Comparison of ENCODE assay signal across 9 mouse cellular contexts in the genomic region with DNA sequence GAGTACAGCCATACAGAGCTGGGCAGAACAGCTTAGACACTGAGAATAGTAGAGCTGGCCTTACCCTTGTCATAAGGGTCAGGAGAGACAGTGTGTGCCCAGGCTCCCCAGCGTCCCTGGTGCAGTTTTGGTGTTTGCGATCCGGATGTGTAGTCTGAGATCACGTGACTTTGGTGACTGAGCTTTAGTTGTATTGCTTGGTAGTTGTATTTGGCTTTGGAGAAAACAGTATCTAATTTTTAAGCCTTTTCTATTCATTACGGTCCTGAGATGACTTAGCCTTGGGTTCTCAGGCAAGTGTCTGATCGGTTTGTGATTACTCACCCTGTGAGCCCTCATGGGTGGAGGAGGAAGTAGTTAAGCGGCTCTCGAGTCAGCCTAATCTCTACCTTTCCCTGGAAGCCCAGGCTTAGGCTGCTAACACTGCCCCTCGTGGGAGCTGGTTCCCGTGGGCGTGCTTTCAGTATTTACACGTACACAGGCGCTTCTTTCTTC. TPM values are rescaled to one million over a fixed set of nuclear protein-coding genes. Genes with fewer than 3 reads are reported as not detected.
DNase-seq lines count a peak whose midpoint lies in the region; ATAC-seq lines count a peak whose summit lies in the region.
"Had no signal": no experiment of that assay in that cellular context is flagged by ENCODE, and none has a peak within 500 bp of the region (broad histone marks: within the 10 kb centered on the region; RNA-seq: fewer than 3 reads in every experiment).

No protein-coding gene starts in this region.

- H3K36me3 ChIP-seq in heart, embryonic 14.5 days (ENCODE audit: control insufficient read depth, insufficient read depth, low read length) = no peaks in the 10 kb centered on the region
- H3K36me3 ChIP-seq in midbrain, embryonic 10.5 days = no peaks in the 10 kb centered on the region
- H3K36me3 ChIP-seq: midbrain, embryonic 13.5 days had no signal

- peaks cover 0 to 3% of the 10 kb centered on the region in 2 experiments; a peak in 1 of 4 replicates for H3K4me1 ChIP-seq in heart, embryonic 14.5 days (ENCODE audit: control insufficient read depth in 2 of 2, insufficient read depth in 2 of 2, low read length in 2 of 2)
- peaks cover 2% of the 10 kb centered on the region; the same call in 1 of the 2 replicates for H3K4me1 ChIP-seq in midbrain, embryonic 10.5 days

- H3K27ac ChIP-seq in heart, embryonic 14.5 days (replicated peaks in 1 of 2; ENCODE audit: control insufficient read depth in 1 of 2, insufficient read depth in 1 of 2, low read depth in 2 of 2, low read length in 2 of 2) = no peak overlapping the region
- no peak overlapping the region for H3K27ac ChIP-seq in midbrain, embryonic 10.5 days (replicated peaks)
- H3K27ac ChIP-seq: midbrain, embryonic 13.5 days had no signal

- H3K27me3 ChIP-seq in heart, embryonic 14.5 days (ENCODE audit: control insufficient read depth, insufficient read depth, low read length) = no peaks in the 10 kb centered on the region
- no peaks in the 10 kb centered on the region for H3K27me3 ChIP-seq in midbrain, embryonic 10.5 days (ENCODE audit: low read depth, poor library complexity, severe bottlenecking)
- H3K27me3 ChIP-seq: midbrain, embryonic 13.5 days had no signal

- no peak overlapping the region for H3K9ac ChIP-seq in heart, embryonic 14.5 days (ENCODE audit: low read length)
- H3K9ac ChIP-seq: midbrain, embryonic 13.5 days had no signal

- H3K4me2 ChIP-seq in heart, embryonic 14.5 days (ENCODE audit: low read length) = peak overlapping the region; percentile 26
- H3K4me2 ChIP-seq: midbrain, embryonic 13.5 days had no signal

- H3K9me3 ChIP-seq in heart, embryonic 14.5 days (ENCODE audit: control insufficient read depth, low read length) = no peaks in the 10 kb centered on the region
- H3K9me3 ChIP-seq in midbrain, embryonic 10.5 days (replicated peaks) = no peaks in the 10 kb centered on the region

- no peak for DNase-seq in frontal cortex, postnatal 10 days (ENCODE audit: low spot score in 2 of 2)
- peak; percentile 17 for DNase-seq in CD4-positive, CD25-positive, alpha-beta regulatory T cell, adult 2 months (ENCODE audit: low read depth, low spot score)
- DNase-seq in lung, postnatal 4 days = peak; percentile 39 to 46
- no peak for DNase-seq in cerebellum, postnatal 4 days (ENCODE audit: low spot score in 2 of 2)
- DNase-seq in midbrain, embryonic 10.5 days (ENCODE audit: low spot score) = no peak
- no peak for DNase-seq in adrenal gland, postnatal 10 days

- no peak overlapping the region for H3K4me3 ChIP-seq in heart, embryonic 14.5 days (ENCODE audit: control insufficient read depth in 1 of 2, insufficient read depth in 1 of 2, low read depth in 1 of 2, low read length in 2 of 2)
- H3K4me3 ChIP-seq in midbrain, embryonic 10.5 days = no peak overlapping the region
- H3K4me3 ChIP-seq: midbrain, embryonic 13.5 days had no signal

- peak; percentile 55 for ATAC-seq in frontal cortex, adult (ENCODE audit: low TSS enrichment)
- ATAC-seq in heart, embryonic 14.5 days (ENCODE audit: insufficient number of reproducible peaks, insufficient read depth, low FRiP score, low read depth) = no peak
- ATAC-seq: midbrain, embryonic 13.5 days had no signal

- 50% methylated on average over 13 of the region's 13 CpGs for WGBS in heart, embryonic 14.5 days
- 80% methylated on average over 13 of the region's 13 CpGs for WGBS in midbrain, embryonic 10.5 days

RNA-seq across cellular contexts. Expression of a gene that starts 6.1 kb away (rescaled TPM):
- 8.5 and 8.7 TPM in 2 replicates for polyA plus RNA-seq in heart, embryonic 14.5 days (2014; fragmentation: Nextera tagmentation; extraction: Ambion mirVana)
- polyA plus RNA-seq in midbrain, embryonic 10.5 days (2016; fragmentation: Nextera tagmentation; extraction: Ambion mirVana) = 11.6 and 15.2 TPM in 2 replicates
- total RNA-seq in adrenal gland, postnatal 10 days (2021) = 10 to 100 TPM; 11.6 to 12.8 TPM

Comparison
In these comparisons a context has a peak if more than half of its experiments do, and no peak if none do; other contexts are left out.
1. DNase-seq: peak in CD4-positive, CD25-positive, alpha-beta regulatory T cell, adult 2 months (single experiment) and lung, postnatal 4 days (2 of 2); none in frontal cortex, postnatal 10 days (0 of 2), cerebellum, postnatal 4 days (0 of 2), midbrain, embryonic 10.5 days (single experiment) and adrenal gland, postnatal 10 days (single experiment).